Mouse (Mus musculus) heart, embryonic 14.5 days (tissue): ENCODE data around the gene Alk. TPM values are rescaled to one million over a fixed set of nuclear protein-coding genes. Genes with fewer than 3 reads are reported as not detected.

Experiments
- ATAC-seq: fragments of 200-750 bp; cut with Nextera tagmentation; 2 replicates; pipeline ENCODE4 v1.8.0; 2017; ENCODE audit warnings: low read depth, moderate TSS enrichment; ENCODE audit not compliant: insufficient number of reproducible peaks, insufficient read depth, low FRiP score
- H3K27ac ChIP-seq, 2 experiments: fragments of 200-500 bp in 1 of 2; fragments of 300-500 bp in 1 of 2; sonication (generic) in 1 of 2; replicated peaks in 1 of 2; 2 replicates each; pipeline ENCODE4 v1.5.1; 2012 to 2014; ENCODE audit warnings: low read depth in 2 of 2, low read length in 2 of 2, control low read depth in 1 of 2, mild to moderate bottlenecking in 1 of 2, mixed read lengths in 1 of 2; ENCODE audit not compliant: control insufficient read depth in 1 of 2, insufficient read depth in 1 of 2
- H3K27me3 ChIP-seq: fragments of 300-500 bp; sonication (generic); 2 replicates; pipeline ENCODE4 v1.6.1; 2014; ENCODE audit warnings: mild to moderate bottlenecking, low read length, control low read depth; ENCODE audit not compliant: control insufficient read depth, insufficient read depth
- H3K36me3 ChIP-seq: fragments of 300-500 bp; sonication (generic); 2 replicates; pipeline ENCODE4 v1.6.1; 2014; ENCODE audit warnings: mild to moderate bottlenecking, control low read depth, low read length, mixed read lengths; ENCODE audit not compliant: control insufficient read depth, insufficient read depth
- H3K4me1 ChIP-seq, 2 experiments: fragments of 200-500 bp in 1 of 2; fragments of 300-500 bp in 1 of 2; sonication (generic) in 1 of 2; 2 replicates each; pipeline ENCODE4 v1.6.1; 2012 to 2014; ENCODE audit warnings: low read length in 2 of 2, control low read depth in 1 of 2, mixed read lengths in 1 of 2; ENCODE audit not compliant: control insufficient read depth in 2 of 2, insufficient read depth in 2 of 2
- H3K4me2 ChIP-seq: fragments of 300-500 bp; sonication (generic); 2 replicates; pipeline ENCODE4 v1.6.1; 2014; ENCODE audit warnings: mild to moderate bottlenecking, low read length
- H3K4me3 ChIP-seq, 2 experiments: fragments of 200-500 bp in 1 of 2; fragments of 300-500 bp in 1 of 2; sonication (generic) in 1 of 2; 2 replicates each; pipeline ENCODE4 v1.5.1; 2012 to 2014; ENCODE audit warnings: low read length in 2 of 2, mild to moderate bottlenecking in 2 of 2, control low read depth in 1 of 2, low read depth in 1 of 2, moderate library complexity in 1 of 2; ENCODE audit not compliant: control insufficient read depth in 1 of 2, insufficient read depth in 1 of 2
- H3K9ac ChIP-seq: fragments of 300-500 bp; sonication (generic); 2 replicates; pipeline ENCODE4 v1.6.1; 2014; ENCODE audit warnings: mild to moderate bottlenecking, low read length
- H3K9me3 ChIP-seq: fragments of 300-500 bp; sonication (generic); 2 replicates; pipeline ENCODE4 v1.6.1; 2016; ENCODE audit warnings: low read length, control low read depth; ENCODE audit not compliant: control insufficient read depth
- WGBS: fragments of 180-500 bp; shearing (Covaris S2); extraction: QIAGEN DNeasy Blood & Tissue Kit; methylation state at CpG from one replicate; pipeline ENCODE4 v1.1.7; 2014; 5-methylcytosine and 5-hydroxymethylcytosine counted together
- polyA plus RNA-seq: library from polyadenylated mRNA; unstranded; fragments of >200 nt; fragmentation: Nextera tagmentation; extraction: Ambion mirVana; gene quantifications from 2 replicates; pipeline ENCODE4 v1.2.1, GENCODE M21; 2014

Alk gene
- polyA plus RNA-seq, 1 experiment from 2014 or later, result 0.14 TPM

DNA sequence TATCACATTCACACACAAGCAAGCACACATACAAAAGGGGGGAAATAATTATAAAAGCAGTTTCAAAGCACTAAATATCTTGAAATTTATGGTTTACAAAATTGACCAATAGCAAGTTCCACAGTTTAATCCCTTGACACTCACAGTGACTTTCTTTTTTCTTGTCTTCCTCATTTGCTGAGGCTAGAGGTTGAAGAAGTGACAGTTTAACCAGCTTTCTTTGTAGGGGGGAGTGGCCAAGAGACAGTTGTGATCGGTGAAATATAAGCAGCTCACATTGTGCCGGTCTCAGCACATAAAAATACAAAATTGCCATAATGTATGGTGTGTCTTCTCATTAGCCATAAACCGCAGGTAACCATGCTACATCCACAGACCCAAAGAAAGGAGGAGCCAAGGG, 385.6 kb downstream of the Alk start:
- no peaks in the 10 kb centered on the region for H3K27me3 ChIP-seq
- H3K4me2 ChIP-seq, result no peak overlapping the region
- no peak overlapping the region for H3K4me3 ChIP-seq
- H3K9ac ChIP-seq, result no peak overlapping the region
- H3K9me3 ChIP-seq, result no peaks in the 10 kb centered on the region
- H3K27ac ChIP-seq, result no peak overlapping the region
- H3K4me1 ChIP-seq, result no peaks in the 10 kb centered on the region
- no peak for ATAC-seq
- no peaks in the 10 kb centered on the region for H3K36me3 ChIP-seq
- WGBS, result 88% methylated on average over 3 of the region's 3 CpGs

DNA sequence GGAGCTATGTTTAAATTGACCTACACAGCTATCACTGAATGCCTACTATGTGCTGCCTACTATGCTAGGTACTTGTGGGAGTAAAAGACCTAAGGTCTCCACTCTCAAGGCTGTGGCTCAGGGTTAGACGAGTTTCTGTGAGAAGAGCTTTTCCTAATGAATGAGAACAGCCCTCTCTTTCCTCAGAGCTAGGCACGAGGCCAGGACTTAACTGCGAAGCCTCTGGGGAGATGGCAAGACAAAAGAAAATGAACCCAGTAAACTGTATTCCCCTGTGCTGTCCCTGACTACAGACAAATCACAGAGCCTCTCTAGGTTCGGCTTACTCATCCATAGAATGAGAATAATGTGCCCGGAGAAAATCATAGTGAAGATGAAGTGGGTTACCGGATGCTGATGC, 406.9 kb downstream of the Alk start:
- Histone ChIP-seq H3K9me3 (no peaks in the 10 kb centered on the region), H3K36me3 (no peaks in the 10 kb centered on the region), H3K4me2 (no peak overlapping the region), H3K4me3 (no peak overlapping the region), H3K9ac (no peak overlapping the region), H3K4me1 (no peaks in the 10 kb centered on the region), H3K27me3 (no peaks in the 10 kb centered on the region), H3K27ac (no peak overlapping the region)
- ATAC-seq, result no peak
- 74% methylated on average over 6 of the region's 6 CpGs for WGBS

DNA sequence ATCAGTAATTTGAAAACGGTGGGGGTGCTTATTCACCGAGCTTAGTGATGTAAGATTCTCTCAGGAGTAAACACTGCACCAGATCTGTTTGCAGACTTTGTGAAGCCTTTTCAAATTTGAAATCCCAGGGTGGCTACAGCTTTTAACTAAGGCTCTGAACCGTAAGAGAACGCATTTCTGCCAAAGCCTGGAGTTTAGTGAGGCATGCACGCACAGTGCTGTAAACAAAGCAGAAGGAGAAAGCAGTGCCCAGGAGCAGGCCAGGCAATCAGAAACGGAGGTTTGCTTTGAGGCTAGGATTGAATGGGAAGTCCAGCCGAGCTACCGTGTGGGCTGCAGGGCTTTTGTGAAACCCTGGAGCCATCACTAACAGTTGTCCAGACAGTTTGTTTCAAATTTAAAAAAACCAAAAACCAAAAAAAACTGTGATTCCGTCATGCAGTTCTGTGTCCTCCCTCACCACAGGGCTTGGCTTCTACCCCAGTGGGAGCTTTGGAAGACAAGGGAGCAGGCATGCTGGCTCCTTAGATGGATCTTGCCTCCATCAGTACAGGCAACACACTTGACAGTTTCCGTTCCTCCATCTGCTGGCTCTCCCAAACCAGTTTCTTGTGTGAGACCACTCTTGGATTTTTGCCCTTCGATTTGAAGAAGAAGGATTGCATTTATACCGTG, 409.3 kb downstream of the Alk start:
- Histone ChIP-seq H3K27me3 (no peaks in the 10 kb centered on the region), H3K4me3 (no peak overlapping the region), H3K27ac (no peak overlapping the region), H3K9me3 (no peaks in the 10 kb centered on the region), H3K4me1 (no peaks in the 10 kb centered on the region), H3K4me2 (no peak overlapping the region), H3K9ac (no peak overlapping the region), H3K36me3 (no peaks in the 10 kb centered on the region)
- ATAC-seq, result no peak
- WGBS, result 58% methylated on average over 12 of the region's 12 CpGs

DNA sequence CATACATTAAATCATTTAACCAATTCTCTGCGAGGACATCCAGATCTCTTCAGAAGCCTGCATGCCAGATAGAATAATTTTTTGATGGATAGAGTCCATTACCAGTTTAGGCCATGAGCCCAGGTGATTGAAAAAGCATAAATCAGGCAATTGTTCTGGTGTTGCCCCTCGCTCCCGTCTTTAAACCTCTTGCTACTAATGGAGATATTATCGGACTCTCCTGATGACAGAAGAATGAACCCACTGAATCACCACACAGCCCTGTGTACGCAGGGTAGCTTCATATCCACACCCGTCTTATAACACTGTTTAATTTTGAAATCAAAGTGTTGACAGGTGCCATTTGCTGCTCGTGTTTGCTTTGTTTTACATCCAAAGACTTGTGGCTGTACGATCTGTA, 413.9 kb downstream of the Alk start:
- H3K9me3 ChIP-seq, result no peaks in the 10 kb centered on the region
- H3K9ac ChIP-seq, result no peak overlapping the region
- no peak for ATAC-seq
- H3K27ac ChIP-seq, result no peak overlapping the region
- H3K27me3 ChIP-seq, result no peaks in the 10 kb centered on the region
- H3K4me3 ChIP-seq, result no peak overlapping the region
- H3K4me1 ChIP-seq, result no peaks in the 10 kb centered on the region
- H3K36me3 ChIP-seq, result no peaks in the 10 kb centered on the region
- 70% methylated on average over 8 of the region's 8 CpGs for WGBS
- H3K4me2 ChIP-seq, result no peak overlapping the region

DNA sequence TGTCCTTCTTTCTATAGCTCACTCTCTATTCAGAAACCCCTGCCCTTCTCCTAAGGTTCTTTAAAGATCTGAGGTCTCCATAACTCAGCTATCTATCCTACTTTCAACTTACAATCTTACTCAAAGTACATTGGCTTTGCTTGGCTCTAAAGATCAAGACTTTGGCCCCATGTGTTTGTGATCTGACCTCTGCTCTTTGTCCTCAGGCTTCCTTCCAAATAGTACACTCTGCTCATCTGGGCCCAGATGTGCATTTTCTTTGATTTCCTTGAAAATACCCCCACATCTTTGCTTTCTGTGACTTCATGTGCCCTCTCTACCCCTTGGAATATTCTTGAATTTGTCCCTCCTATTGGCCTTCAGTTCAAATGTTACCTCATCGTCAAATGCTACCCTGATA, 417.4 kb downstream of the Alk start:
- H3K4me1 ChIP-seq, result no peaks in the 10 kb centered on the region
- no peak for ATAC-seq
- H3K9ac ChIP-seq, result no peak overlapping the region
- no peak overlapping the region for H3K4me3 ChIP-seq
- no peaks in the 10 kb centered on the region for H3K36me3 ChIP-seq
- no peaks in the 10 kb centered on the region for H3K27me3 ChIP-seq
- H3K27ac ChIP-seq, result no peak overlapping the region
- 82% methylated on average over 1 of the region's 1 CpGs for WGBS
- H3K4me2 ChIP-seq, result no peak overlapping the region
- no peaks in the 10 kb centered on the region for H3K9me3 ChIP-seq

DNA sequence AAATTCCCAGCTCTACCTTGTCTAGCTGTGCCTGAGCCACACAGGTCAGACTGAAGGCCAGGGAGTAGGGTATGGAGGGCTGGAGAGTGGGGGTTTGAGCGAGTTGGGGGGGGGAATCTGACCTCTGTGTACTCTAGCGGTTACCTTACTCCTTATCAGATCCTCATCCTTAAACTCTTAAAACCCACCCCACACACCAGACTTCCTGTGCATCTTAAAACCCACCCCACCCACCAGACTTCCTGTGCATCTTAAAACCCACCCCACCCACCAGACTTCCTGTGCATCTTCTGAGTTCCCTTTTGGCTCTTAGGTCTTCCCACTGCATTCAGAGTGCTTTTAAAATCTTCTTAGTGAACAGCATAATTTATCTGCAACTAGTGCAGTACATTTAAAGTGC, 422.0 kb downstream of the Alk start:
- H3K4me1 ChIP-seq, result no peaks in the 10 kb centered on the region
- H3K9me3 ChIP-seq, result no peaks in the 10 kb centered on the region
- H3K27ac ChIP-seq, result no peak overlapping the region
- 58% methylated on average over 2 of the region's 2 CpGs for WGBS
- no peak for ATAC-seq
- no peak overlapping the region for H3K4me3 ChIP-seq
- no peak overlapping the region for H3K4me2 ChIP-seq
- H3K27me3 ChIP-seq, result no peaks in the 10 kb centered on the region
- no peaks in the 10 kb centered on the region for H3K36me3 ChIP-seq
- H3K9ac ChIP-seq, result no peak overlapping the region

GRCm38 (mm10) chr17:72180200-72180599, 424.2 kb downstream of the Alk start:
- no peaks in the 10 kb centered on the region for H3K36me3 ChIP-seq
- no peak overlapping the region for H3K9ac ChIP-seq
- H3K9me3 ChIP-seq, result no peaks in the 10 kb centered on the region
- no peak overlapping the region for H3K4me3 ChIP-seq
- no peaks in the 10 kb centered on the region for H3K4me1 ChIP-seq
- 92% methylated on average over 9 of the region's 9 CpGs for WGBS
- no peaks in the 10 kb centered on the region for H3K27me3 ChIP-seq
- ATAC-seq, result no peak
- H3K27ac ChIP-seq, result no peak overlapping the region
- H3K4me2 ChIP-seq, result no peak overlapping the region

DNA sequence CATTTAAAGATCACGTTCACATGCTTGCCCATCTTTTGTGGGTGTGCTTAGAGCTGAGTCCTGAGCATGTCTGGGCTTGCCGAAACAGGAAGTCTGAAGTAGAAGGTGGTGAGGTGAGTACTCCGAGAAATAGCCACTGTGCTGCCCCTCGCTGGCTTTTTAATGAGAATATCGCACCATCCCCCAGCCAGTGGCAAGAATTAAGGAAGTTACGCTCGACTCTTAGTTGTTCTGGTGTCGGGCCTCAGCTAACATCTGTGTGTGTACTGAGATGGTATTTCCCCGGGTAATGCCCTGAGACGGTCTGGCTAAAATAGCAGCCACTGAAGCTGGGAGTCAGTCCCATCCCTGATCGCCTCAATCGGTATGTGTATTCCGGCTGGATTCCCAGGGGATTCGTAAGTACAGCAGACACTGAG, 424.7 kb downstream of the Alk start:
- H3K9ac ChIP-seq, result no peak overlapping the region
- WGBS, result 86% methylated on average over 14 of the region's 14 CpGs
- no peaks in the 10 kb centered on the region for H3K9me3 ChIP-seq

More for the DNA sequence above, 424.7 kb downstream of the Alk start:
- no peak overlapping the region for H3K4me2 ChIP-seq
- H3K27me3 ChIP-seq, result no peaks in the 10 kb centered on the region
- no peak overlapping the region for H3K27ac ChIP-seq
- no peak for ATAC-seq
- no peaks in the 10 kb centered on the region for H3K36me3 ChIP-seq
- H3K4me1 ChIP-seq, result no peaks in the 10 kb centered on the region
- no peak overlapping the region for H3K4me3 ChIP-seq
